Mouse (Mus musculus) effector memory CD4-positive, alpha-beta T cell, adult 5 months (primary cell): ENCODE data around the gene Pla2g16. TPM values are rescaled to one million over a fixed set of nuclear protein-coding genes. Genes with fewer than 3 reads are reported as not detected.

Experiments used
- polyA plus RNA-seq: library from polyadenylated mRNA; unstranded; fragments of 100-300 nt; shearing (Covaris generic); gene quantifications from one replicate; pipeline ENCODE4 v1.2.1, GENCODE M21; 2017

Pla2g16 gene
- polyA plus RNA-seq, result 49.8 TPM

GRCm38 (mm10) chr19:7557328-7557822 is at the start of gene Pla2g16:
Pla2g16 (plus strand) TSS chr19:7557459.

GRCm38 (mm10) chr19:7606801-7607689 is 49.8 kb downstream of the Pla2g16 start, which contains the start of gene Lgals12:
Lgals12 (minus strand) TSS chr19:7607193.

GRCm38 (mm10) chr19:7611942-7612757 is 54.9 kb downstream of the Pla2g16 start, which contains the start of gene Hrasls5:
Hrasls5 (plus strand) TSS chr19:7612541.

Other genes starting within 250 kb of the Pla2g16 start
- 197 TPM for gene Mark2, start 215.6 kb upstream of the Pla2g16 start, polyA plus RNA-seq
- 21.6 TPM for gene Spindoc, start 174.5 kb upstream of the Pla2g16 start, polyA plus RNA-seq
- not detected for gene 2700081O15Rik, start 139.8 kb upstream of the Pla2g16 start, polyA plus RNA-seq
- gene Rtn3, start 74.2 kb upstream of the Pla2g16 start, polyA plus RNA-seq, result 65.5 TPM
- gene Atl3, start 63.4 kb upstream of the Pla2g16 start, polyA plus RNA-seq, result 20.3 TPM
- not detected for gene Lgals12, start 49.7 kb downstream of the Pla2g16 start, polyA plus RNA-seq
- gene Hrasls5, start 55.1 kb downstream of the Pla2g16 start, polyA plus RNA-seq, result not detected
- not detected for gene Slc22a19, start 153.9 kb downstream of the Pla2g16 start, polyA plus RNA-seq
- gene Slc22a26, start 245.2 kb downstream of the Pla2g16 start, polyA plus RNA-seq, result not detected